Mouse (Mus musculus) midbrain, embryonic 11.5 days (tissue): ENCODE measurements at regions not wholly inside any gene's neighbourhood (a gene's known extent, or its start where the extent isn't known, plus 50 kb on each side); places are given as distances from the start of the nearest gene placed in this dataset.

Source experiments
- ATAC-seq: fragments of 200-750 bp; cut with Nextera tagmentation; 2 replicates; pipeline ENCODE4 v1.8.0; 2017; ENCODE audit warnings: moderate TSS enrichment, moderate library complexity; ENCODE audit not compliant: low FRiP score
- DNase-seq: peaks from one replicate; pipeline ENCODE4 v3.0.0; 2015; ENCODE audit warnings: low spot score; ENCODE audit errors: missing footprints
- H3K27ac ChIP-seq: fragments of 300-500 bp; sonication (generic); 2 replicates; pipeline ENCODE4 v1.5.1; 2014; ENCODE audit warnings: low read depth, low read length
- H3K27me3 ChIP-seq: fragments of 300-500 bp; sonication (generic); 2 replicates; pipeline ENCODE4 v1.6.1; 2014; ENCODE audit warnings: mild to moderate bottlenecking, low read length, moderate library complexity, mixed read lengths; ENCODE audit not compliant: control insufficient read depth, insufficient read depth
- H3K36me3 ChIP-seq: fragments of 300-500 bp; sonication (generic); 2 replicates; pipeline ENCODE4 v1.6.1; 2014; ENCODE audit warnings: mild to moderate bottlenecking, low read length, moderate library complexity, mixed read lengths; ENCODE audit not compliant: control insufficient read depth, insufficient read depth
- H3K4me1 ChIP-seq: fragments of 300-500 bp; sonication (generic); 2 replicates; pipeline ENCODE4 v1.6.1; 2014; ENCODE audit warnings: low read length; ENCODE audit not compliant: control insufficient read depth, insufficient read depth
- H3K4me2 ChIP-seq: fragments of 300-500 bp; sonication (generic); 2 replicates; pipeline ENCODE4 v1.6.1; 2014; ENCODE audit warnings: mild to moderate bottlenecking, moderate library complexity
- H3K4me3 ChIP-seq: fragments of 300-500 bp; sonication (generic); 2 replicates; pipeline ENCODE4 v1.5.1; 2014; ENCODE audit warnings: low read depth, low read length
- H3K9ac ChIP-seq: fragments of 300-500 bp; sonication (generic); 2 replicates; pipeline ENCODE4 v1.6.1; 2014; ENCODE audit warnings: low read length
- H3K9me3 ChIP-seq: fragments of 300-500 bp; sonication (generic); 2 replicates; pipeline ENCODE4 v1.6.1; 2016; ENCODE audit warnings: low read length; ENCODE audit not compliant: control insufficient read depth
- WGBS: fragments of 180-500 bp; shearing (Covaris S2); extraction: QIAGEN DNeasy Blood & Tissue Kit; methylation state at CpG from one replicate; pipeline ENCODE4 v1.1.7; 2014; 5-methylcytosine and 5-hydroxymethylcytosine counted together

DNA sequence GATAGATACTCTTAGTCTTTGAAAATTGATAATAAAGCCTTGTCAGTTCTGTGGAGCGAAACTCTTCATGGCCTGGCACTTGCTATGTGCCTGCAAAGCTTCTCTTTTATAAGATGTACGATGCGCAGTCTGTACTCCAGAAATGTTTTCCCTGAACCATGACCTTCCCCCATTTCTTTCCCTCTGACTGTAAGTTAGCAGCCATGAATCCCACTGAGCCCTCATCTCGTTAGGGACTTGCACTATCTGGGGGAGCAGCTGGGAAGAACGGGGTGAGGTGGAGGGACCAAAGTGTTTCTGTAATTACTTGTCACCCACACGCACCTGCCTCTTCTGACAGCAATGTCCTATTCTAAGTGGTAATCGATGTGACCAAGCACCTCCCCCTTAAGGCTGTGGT, 932.1 kb downstream of the Synb start:
- Histone ChIP-seq H3K4me3 (no peak overlapping the region), H3K36me3 (no peaks in the 10 kb centered on the region), H3K27me3 (no peaks in the 10 kb centered on the region), H3K9me3 (no peaks in the 10 kb centered on the region), H3K27ac (no peak overlapping the region), H3K4me2 (no peak overlapping the region), H3K4me1 (no peaks in the 10 kb centered on the region), H3K9ac (no peak overlapping the region)
- ATAC-seq: peak; percentile 55; the same call in 1 of the 2 replicates
- no peak for DNase-seq
- 78% methylated on average over 7 of the region's 7 CpGs for WGBS

DNA sequence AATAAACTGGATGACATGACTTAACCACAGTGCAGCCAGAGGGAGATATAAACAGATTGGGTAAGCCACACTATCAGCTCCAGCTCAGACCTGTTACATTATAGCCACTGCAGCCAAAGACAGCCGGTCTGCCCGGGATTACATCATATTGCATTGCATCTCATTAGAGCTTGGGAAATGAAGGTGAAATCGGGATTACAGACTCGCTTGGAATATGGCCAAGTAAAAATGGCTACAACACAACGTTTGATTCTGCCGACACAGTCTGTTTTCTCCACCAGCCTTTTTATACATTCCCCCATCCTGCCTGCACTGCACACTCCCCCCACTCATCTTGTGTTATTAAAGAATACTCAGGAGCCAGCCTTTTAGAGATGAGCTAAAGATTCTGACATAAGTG, 932.6 kb downstream of the Synb start:
- Histone ChIP-seq H3K36me3 (no peaks in the 10 kb centered on the region), H3K4me2 (no peak overlapping the region), H3K27ac (no peak overlapping the region), H3K9ac (no peak overlapping the region), H3K4me1 (no peaks in the 10 kb centered on the region), H3K27me3 (no peaks in the 10 kb centered on the region), H3K4me3 (no peak overlapping the region), H3K9me3 (no peaks in the 10 kb centered on the region)
- DNase-seq (no peak), ATAC-seq (no peak)
- 81% methylated on average over 6 of the region's 6 CpGs for WGBS

DNA sequence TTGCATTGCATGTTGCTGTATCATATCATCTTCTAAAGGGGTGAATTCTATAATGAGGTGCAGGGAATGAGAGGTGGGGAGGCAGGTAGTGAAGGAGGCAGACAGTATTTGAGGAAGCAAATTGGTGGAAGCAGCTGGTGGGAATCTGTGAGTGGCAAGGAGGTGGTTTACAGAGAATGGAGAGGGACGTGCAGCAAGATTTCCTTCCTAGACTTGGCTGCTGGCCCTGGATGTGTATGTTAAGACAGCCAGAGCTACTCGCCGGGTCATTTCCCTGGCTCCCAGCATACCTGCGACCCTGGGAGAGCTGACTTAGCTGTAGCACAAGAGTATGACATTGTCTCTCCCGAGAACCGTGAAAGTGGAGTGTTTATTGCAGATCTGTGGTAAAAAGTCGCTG, 937.7 kb downstream of the Synb start:
- no peak for ATAC-seq
- Histone ChIP-seq H3K9me3 (no peaks in the 10 kb centered on the region), H3K9ac (no peak overlapping the region)

DNA sequence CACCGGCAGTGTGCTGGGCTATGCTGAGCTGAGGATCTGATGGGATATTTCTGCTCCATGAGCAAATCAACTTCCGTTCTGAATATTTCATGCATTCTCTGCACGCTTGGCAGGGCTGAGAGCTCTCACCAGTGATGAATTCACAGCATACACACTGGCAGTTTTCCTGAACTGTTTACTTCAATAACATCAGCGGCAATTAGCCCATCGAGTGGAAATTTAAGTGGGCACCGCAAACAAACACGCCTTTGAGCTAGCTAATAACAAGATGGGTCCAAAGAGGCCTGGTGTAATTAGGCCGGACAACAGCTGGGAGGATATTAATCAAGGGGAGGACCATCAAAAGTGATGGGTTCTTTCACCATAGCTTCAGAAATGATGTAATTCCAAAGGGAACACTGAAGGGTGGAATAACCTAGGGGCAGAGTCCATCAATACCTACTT, 938.6 kb downstream of the Synb start:
- WGBS: 78% methylated on average over 8 of the region's 8 CpGs
- no peaks in the 10 kb centered on the region for H3K9me3 ChIP-seq
- no peaks in the 10 kb centered on the region for H3K4me1 ChIP-seq
- no peak overlapping the region for H3K4me3 ChIP-seq
- DNase-seq: no peak
- no peak for ATAC-seq
- H3K27me3 ChIP-seq: no peaks in the 10 kb centered on the region
- H3K27ac ChIP-seq: no peak overlapping the region
- H3K36me3 ChIP-seq: no peaks in the 10 kb centered on the region
- no peak overlapping the region for H3K9ac ChIP-seq
- no peak overlapping the region for H3K4me2 ChIP-seq

More for the DNA sequence above, 937.7 kb downstream of the Synb start:
- DNase-seq: no peak
- no peaks in the 10 kb centered on the region for H3K4me1 ChIP-seq
- no peak overlapping the region for H3K4me3 ChIP-seq
- no peaks in the 10 kb centered on the region for H3K36me3 ChIP-seq
- H3K27me3 ChIP-seq: no peaks in the 10 kb centered on the region
- 86% methylated on average over 7 of the region's 7 CpGs for WGBS
- H3K27ac ChIP-seq: no peak overlapping the region
- H3K4me2 ChIP-seq: no peak overlapping the region

DNA sequence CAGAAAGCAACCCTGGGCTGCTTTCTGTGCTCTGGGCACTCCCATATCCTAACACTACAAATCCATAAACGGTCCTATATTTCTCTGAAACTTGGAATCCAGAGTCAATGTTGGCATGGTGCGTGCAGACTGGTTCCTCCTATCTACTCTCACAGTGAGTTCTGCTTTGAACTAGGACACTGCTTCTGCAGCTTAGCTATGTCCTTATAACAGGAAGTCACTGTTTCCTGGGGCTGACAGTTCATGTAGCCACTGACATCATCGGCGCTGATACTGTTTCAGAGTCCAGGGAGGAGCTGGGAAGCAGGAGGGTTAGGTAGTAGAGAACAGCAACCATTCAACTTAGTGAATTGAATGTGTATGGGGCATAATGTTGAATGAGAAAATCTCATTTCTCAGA, 948.6 kb downstream of the Synb start:
- ATAC-seq (no peak), DNase-seq (no peak)
- Histone ChIP-seq H3K27me3 (no peaks in the 10 kb centered on the region), H3K27ac (no peak overlapping the region), H3K4me3 (no peak overlapping the region), H3K9ac (no peak overlapping the region), H3K4me1 (no peaks in the 10 kb centered on the region), H3K4me2 (no peak overlapping the region), H3K36me3 (no peaks in the 10 kb centered on the region), H3K9me3 (no peaks in the 10 kb centered on the region)
- 82% methylated on average over 4 of the region's 4 CpGs for WGBS

DNA sequence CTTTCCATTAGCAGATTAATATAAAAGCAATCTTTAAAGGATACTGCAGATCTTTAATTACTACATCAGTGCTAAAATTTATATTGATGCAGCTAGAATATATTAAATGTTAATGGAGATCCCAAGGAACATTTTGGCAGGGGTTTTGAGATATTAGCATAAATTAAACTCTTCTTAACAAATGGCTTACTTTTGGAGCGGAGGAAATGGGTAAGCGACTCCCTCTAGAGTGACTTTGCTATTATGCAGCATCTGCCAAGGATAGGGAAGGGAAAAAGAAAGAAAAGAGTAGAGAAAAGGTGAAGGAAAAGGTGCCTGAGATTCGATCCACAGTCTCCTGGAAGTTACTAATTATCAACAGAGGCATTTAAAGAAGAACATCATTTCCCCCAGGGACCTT, 949.4 kb downstream of the Synb start:
- DNase-seq (no peak), ATAC-seq (no peak)
- Histone ChIP-seq H3K27ac (no peak overlapping the region), H3K9me3 (no peaks in the 10 kb centered on the region), H3K36me3 (no peaks in the 10 kb centered on the region), H3K4me3 (no peak overlapping the region), H3K27me3 (no peaks in the 10 kb centered on the region), H3K4me2 (no peak overlapping the region), H3K4me1 (no peaks in the 10 kb centered on the region), H3K9ac (no peak overlapping the region)
- 58% methylated on average over 3 of the region's 3 CpGs for WGBS

DNA sequence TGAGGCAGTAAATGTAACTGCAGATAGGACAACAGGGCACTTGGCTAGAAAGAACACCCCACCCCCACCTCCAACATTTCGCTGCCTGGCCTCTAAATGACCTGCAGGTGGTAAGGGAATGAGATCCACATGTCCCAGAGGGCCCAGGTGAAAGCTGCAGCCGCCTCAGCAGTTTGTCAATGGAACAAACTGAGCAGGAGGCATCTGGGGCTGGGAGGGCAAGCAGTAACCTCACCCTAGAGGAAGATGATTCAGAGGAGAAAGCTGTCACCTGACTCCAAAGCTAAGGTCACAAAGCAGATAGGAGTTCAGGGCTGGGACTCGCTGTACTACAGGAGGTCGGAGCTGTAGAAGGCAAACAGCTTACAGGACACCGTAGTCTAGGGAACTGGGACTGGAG, 955.7 kb downstream of the Synb start:
- WGBS: 60% methylated on average over 5 of the region's 5 CpGs
- no peak overlapping the region for H3K4me3 ChIP-seq
- H3K27ac ChIP-seq: no peak overlapping the region
- no peak for ATAC-seq
- no peak for DNase-seq
- H3K9me3 ChIP-seq: no peaks in the 10 kb centered on the region
- no peaks in the 10 kb centered on the region for H3K27me3 ChIP-seq
- H3K4me1 ChIP-seq: no peaks in the 10 kb centered on the region; the same call in 1 of the 2 replicates
- H3K4me2 ChIP-seq: no peak overlapping the region
- no peaks in the 10 kb centered on the region for H3K36me3 ChIP-seq
- no peak overlapping the region for H3K9ac ChIP-seq

DNA sequence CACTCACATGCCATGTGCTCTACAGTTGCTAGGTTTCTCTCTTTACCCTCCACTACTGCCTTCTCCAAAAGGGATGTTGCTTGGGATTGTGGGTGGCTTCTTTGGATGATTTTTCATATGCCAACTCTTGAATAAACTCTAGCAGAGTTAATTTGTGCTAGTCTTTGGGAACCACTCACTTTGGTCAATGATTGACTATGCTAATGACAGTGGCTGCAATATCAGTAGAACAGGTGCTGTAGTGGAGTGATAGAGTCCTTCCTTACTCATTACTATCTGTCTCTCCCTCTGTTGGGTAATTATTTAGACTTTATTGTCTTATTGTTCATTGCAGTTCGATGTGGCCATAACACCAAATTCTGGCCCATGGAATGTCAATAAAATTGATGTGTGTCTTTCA, 969.0 kb downstream of the Synb start:
- Histone ChIP-seq H3K4me2 (no peak overlapping the region), H3K9ac (no peak overlapping the region), H3K4me3 (no peak overlapping the region), H3K36me3 (no peaks in the 10 kb centered on the region), H3K27ac (no peak overlapping the region), H3K27me3 (no peaks in the 10 kb centered on the region), H3K9me3 (no peaks in the 10 kb centered on the region), H3K4me1 (no peaks in the 10 kb centered on the region)
- ATAC-seq (no peak), DNase-seq (no peak)
- WGBS: 96% methylated on average over 1 of the region's 1 CpGs

DNA sequence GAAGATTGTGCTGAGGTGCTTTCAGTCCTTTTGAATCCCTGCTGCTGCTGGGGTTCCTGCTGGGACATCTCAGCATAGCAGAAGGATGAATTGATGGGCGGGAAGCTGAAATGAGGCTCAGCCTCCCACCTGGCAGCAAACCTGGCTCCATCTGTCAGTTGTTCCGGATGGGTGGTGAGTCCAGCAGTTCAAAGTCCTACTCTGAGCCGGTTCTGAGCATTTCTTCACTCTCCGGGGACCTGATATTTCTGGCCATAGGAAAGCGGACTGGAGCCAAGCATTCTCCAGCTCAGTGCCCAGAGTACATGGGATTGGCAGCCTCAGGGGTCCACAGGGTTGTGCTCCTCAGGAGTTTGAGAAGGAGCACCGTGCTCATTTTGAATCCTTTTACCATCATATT, 971.1 kb downstream of the Synb start:
- H3K27me3 ChIP-seq: no peaks in the 10 kb centered on the region
- no peak overlapping the region for H3K4me3 ChIP-seq
- H3K36me3 ChIP-seq: no peaks in the 10 kb centered on the region
- WGBS: 63% methylated on average over 6 of the region's 6 CpGs
- no peak overlapping the region for H3K27ac ChIP-seq
- H3K9ac ChIP-seq: no peak overlapping the region
- H3K4me2 ChIP-seq: no peak overlapping the region
- DNase-seq (no peak), ATAC-seq (no peak)
- no peaks in the 10 kb centered on the region for H3K9me3 ChIP-seq
- H3K4me1 ChIP-seq: no peaks in the 10 kb centered on the region
